Mouse (Mus musculus): Measurements from ENCODE around the gene Tnfaip6.

Tnfaip6 gene

GRCm38 (mm10) chr2:52053502-52053901 is 15.7 kb downstream of the Tnfaip6 start:
- no peak for DNase-seq

- no peak for DNase-seq
Measured at GRCm38 (mm10) chr2:52055616-52056015, 17.8 kb downstream of the Tnfaip6 start.

GRCm38 (mm10) chr2:52057099-52057498 is 19.3 kb downstream of the Tnfaip6 start:
- no peak for DNase-seq

- no peak for DNase-seq
Measured at GRCm38 (mm10) chr2:52057681-52058080, 19.9 kb downstream of the Tnfaip6 start.

- no peak for DNase-seq
Measured at GRCm38 (mm10) chr2:52068641-52069040, 30.8 kb downstream of the Tnfaip6 start.

- no peak for DNase-seq
Measured at GRCm38 (mm10) chr2:52070816-52071215, 33.0 kb downstream of the Tnfaip6 start.

- DNase-seq = no peak
Measured at GRCm38 (mm10) chr2:52071241-52071991, 33.6 kb downstream of the Tnfaip6 start.

GRCm38 (mm10) chr2:52072065-52072490 is 34.3 kb downstream of the Tnfaip6 start:
- peak in 1 of 2 experiments; percentile 1 for DNase-seq

- DNase-seq = peak; percentile 78 to 86
Measured at GRCm38 (mm10) chr2:52072491-52073140, 34.8 kb downstream of the Tnfaip6 start, which contains the start of gene Rif1. TSS of gene Rif1 (plus strand) at chr2:52072832.

- DNase-seq = peak in 1 of 2 experiments; percentile 21
Measured at GRCm38 (mm10) chr2:52073141-52073904, 35.5 kb downstream of the Tnfaip6 start.

GRCm38 (mm10) chr2:52078666-52079065 is 40.9 kb downstream of the Tnfaip6 start:
- no peak for DNase-seq

GRCm38 (mm10) chr2:52084013-52084412 is 46.2 kb downstream of the Tnfaip6 start:
- no peak for DNase-seq

GRCm38 (mm10) chr2:52084571-52084970 is 46.8 kb downstream of the Tnfaip6 start:
- no peak for DNase-seq
